In the genomic region with DNA sequence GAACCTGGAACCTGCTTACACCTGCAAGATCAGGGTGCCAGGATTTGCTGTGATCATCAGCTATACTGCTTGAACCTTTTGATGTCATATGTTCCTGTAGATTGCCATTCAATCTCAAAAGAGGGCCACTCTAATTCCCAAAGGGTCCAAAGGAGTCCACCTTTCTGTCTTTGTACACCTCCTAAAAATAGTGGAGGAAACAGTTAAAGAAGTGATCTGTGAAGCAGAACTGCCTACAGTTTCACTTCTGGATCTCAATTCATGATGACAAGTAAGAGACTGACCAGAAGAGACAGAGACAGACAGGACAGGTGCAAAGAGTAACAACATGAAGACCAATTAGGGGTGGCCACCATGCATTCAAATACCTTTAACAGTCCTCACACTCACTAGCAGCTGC, we compare ENCODE assay signal across 34 mouse cellular contexts.
"Had no signal": no experiment of that assay in that cellular context is flagged by ENCODE, and none has a peak within 500 bp of the region (broad histone marks: within the 10 kb centered on the region; RNA-seq: fewer than 3 reads in every experiment).

No protein-coding gene starts in this region.

- H3K4me2 ChIP-seq: heart, embryonic 11.5 days; heart, embryonic 12.5 days; heart, embryonic 13.5 days; heart, embryonic 15.5 days; hindbrain, embryonic 12.5 days; hindbrain, embryonic 13.5 days; hindbrain, embryonic 14.5 days; hindbrain, embryonic 15.5 days; kidney, embryonic 15.5 days had no signal

- H3K27ac ChIP-seq: heart, embryonic 10.5 days; heart, embryonic 13.5 days; heart, embryonic 15.5 days; hindbrain, embryonic 10.5 days; hindbrain, embryonic 12.5 days; hindbrain, embryonic 13.5 days; hindbrain, embryonic 14.5 days; hindbrain, embryonic 15.5 days; hindbrain, postnatal 0 days; kidney, embryonic 15.5 days; kidney, postnatal 0 days; layer of hippocampus, adult 2 months; left cerebral cortex, adult 2 months had no signal

- H3K9ac ChIP-seq: heart, embryonic 12.5 days; heart, embryonic 13.5 days; heart, embryonic 15.5 days; hindbrain, embryonic 12.5 days; hindbrain, embryonic 13.5 days; hindbrain, embryonic 14.5 days; hindbrain, embryonic 15.5 days; kidney, embryonic 15.5 days had no signal

- DNase-seq: heart, postnatal 10 days; heart, postnatal 14 days; heart, postnatal 36 days; heart, postnatal 4 days; kidney, adult 11 months; kidney, adult 18-20 months; kidney, adult 2 months; kidney, adult 8-10 months; kidney, adult 9 months; kidney, postnatal 10 days; kidney, postnatal 14 days; kidney, postnatal 25 days; kidney, postnatal 36 days; kidney, postnatal 4 days; layer of hippocampus, adult 9-11 months; layer of hippocampus, postnatal 36 days had no signal

- H3K4me3 ChIP-seq: heart, embryonic 10.5 days; heart, embryonic 12.5 days; heart, embryonic 13.5 days; heart, embryonic 15.5 days; hindbrain, embryonic 10.5 days; hindbrain, embryonic 12.5 days; hindbrain, embryonic 13.5 days; hindbrain, embryonic 15.5 days; kidney, embryonic 15.5 days; layer of hippocampus, adult 2 months; left cerebral cortex, adult 2 months had no signal

- ATAC-seq: hindbrain, embryonic 16.5 days; hindbrain, postnatal 0 days; inflammation-experienced regulatory T-cells, adult 6 months; intestine, embryonic 16.5 days had no signal

- H3K4me1 ChIP-seq: heart, embryonic 10.5 days; heart, embryonic 12.5 days; heart, embryonic 13.5 days; heart, embryonic 15.5 days; hindbrain, embryonic 10.5 days; hindbrain, embryonic 12.5 days; hindbrain, embryonic 13.5 days; hindbrain, embryonic 15.5 days; kidney, embryonic 15.5 days had no signal

- H3K27me3 ChIP-seq: heart, embryonic 12.5 days; heart, embryonic 13.5 days; heart, embryonic 15.5 days; hindbrain, embryonic 12.5 days; hindbrain, embryonic 13.5 days; hindbrain, embryonic 15.5 days; kidney, embryonic 15.5 days had no signal
